Mouse (Mus musculus) limb, embryonic 11.5 days (tissue): ENCODE data around the gene Cdc42. TPM values are rescaled to one million over a fixed set of nuclear protein-coding genes. Genes with fewer than 3 reads are reported as not detected.

Source experiments
- ATAC-seq: fragments of 200-750 bp; cut with Nextera tagmentation; 2 replicates; pipeline ENCODE4 v1.8.0; 2017; ENCODE audit warnings: low read depth; ENCODE audit not compliant: insufficient number of reproducible peaks, low FRiP score, low TSS enrichment
- DNase-seq: peaks from one replicate; pipeline ENCODE4 v3.0.0-alpha.2; 2015; ENCODE audit warnings: low spot score
- H3K27ac ChIP-seq: fragments of 300-500 bp; sonication (generic); replicated peaks from 2 replicates; pipeline ENCODE4 v1.5.1; 2014; ENCODE audit warnings: low read depth, mild to moderate bottlenecking, low read length
- H3K27me3 ChIP-seq: fragments of 300-500 bp; sonication (generic); 2 replicates; pipeline ENCODE4 v1.6.1; 2014; ENCODE audit warnings: mild to moderate bottlenecking, low read length, mixed read lengths; ENCODE audit not compliant: control insufficient read depth, insufficient read depth
- H3K36me3 ChIP-seq: fragments of 300-500 bp; sonication (generic); 2 replicates; pipeline ENCODE4 v1.6.1; 2014; ENCODE audit warnings: mild to moderate bottlenecking, low read length, moderate library complexity, mixed read lengths; ENCODE audit not compliant: control insufficient read depth, insufficient read depth
- H3K4me1 ChIP-seq: fragments of 300-500 bp; sonication (generic); 2 replicates; pipeline ENCODE4 v1.6.1; 2014; ENCODE audit warnings: low read length, mixed read lengths; ENCODE audit not compliant: control insufficient read depth, insufficient read depth
- H3K4me2 ChIP-seq: fragments of 300-500 bp; sonication (generic); 2 replicates; pipeline ENCODE4 v1.6.1; 2014; ENCODE audit warnings: low read depth, mild to moderate bottlenecking, moderate library complexity; ENCODE audit not compliant: severe bottlenecking
- H3K4me3 ChIP-seq: fragments of 300-500 bp; sonication (generic); 2 replicates; pipeline ENCODE4 v1.5.1; 2014; ENCODE audit warnings: low read depth, low read length
- H3K9ac ChIP-seq: fragments of 300-500 bp; sonication (generic); 2 replicates; pipeline ENCODE4 v1.6.1; 2014; ENCODE audit warnings: mild to moderate bottlenecking, low read length
- H3K9me3 ChIP-seq: fragments of 300-500 bp; sonication (generic); 2 replicates; pipeline ENCODE4 v1.6.1; 2016; ENCODE audit warnings: low read length; ENCODE audit not compliant: control insufficient read depth
- WGBS: fragments of 180-500 bp; shearing (Covaris S2); extraction: QIAGEN DNeasy Blood & Tissue Kit; methylation state at CpG from one replicate; pipeline ENCODE4 v1.1.7; 2014; 5-methylcytosine and 5-hydroxymethylcytosine counted together
- polyA plus RNA-seq: library from polyadenylated mRNA; unstranded; fragments of >200 nt; fragmentation: Nextera tagmentation; extraction: Ambion mirVana; gene quantifications from 2 replicates; pipeline ENCODE4 v1.2.1, GENCODE M21; 2014

Cdc42 gene
- polyA plus RNA-seq, 1 experiment from 2014 or later: 621 TPM

GRCm38 (mm10) chr4:137281273-137281672, 76.2 kb downstream of the Cdc42 start:
- Histone ChIP-seq H3K9me3 (no peaks in the 10 kb centered on the region), H3K4me3 (no peak overlapping the region), H3K4me1 (peaks cover 18% of the 10 kb centered on the region), H3K27ac (no peak overlapping the region), H3K36me3 (no peaks in the 10 kb centered on the region), H3K9ac (no peak overlapping the region), H3K4me2 (no peak overlapping the region), H3K27me3 (peaks cover 65% of the 10 kb centered on the region)
- no peak for ATAC-seq
- no peak for DNase-seq
- 95% methylated on average over 3 of the region's 3 CpGs for WGBS

DNA sequence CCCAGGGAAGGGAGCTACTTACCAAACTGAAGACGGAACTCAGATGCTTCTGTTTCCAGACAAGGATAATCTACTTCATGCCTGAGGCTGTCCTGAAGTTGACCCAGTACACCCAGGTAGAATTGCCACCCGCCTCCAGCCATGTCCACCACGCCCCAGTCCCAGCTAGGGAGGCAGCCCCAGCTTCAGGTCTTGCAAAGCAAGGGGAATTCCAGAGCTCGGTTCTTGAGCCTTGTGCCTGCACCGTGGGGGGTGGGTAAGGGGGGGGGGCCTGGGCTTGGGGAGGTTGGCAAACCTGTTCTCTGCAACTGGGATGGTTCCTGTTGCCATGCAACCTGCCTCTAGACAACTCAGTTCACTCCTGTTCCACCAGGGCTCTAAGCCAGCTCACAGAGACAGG, 78.2 kb downstream of the Cdc42 start:
- no peak overlapping the region for H3K4me3 ChIP-seq
- DNase-seq: no peak
- no peak overlapping the region for H3K4me2 ChIP-seq
- no peak overlapping the region for H3K9ac ChIP-seq
- H3K27ac ChIP-seq: no peak overlapping the region
- H3K9me3 ChIP-seq: no peaks in the 10 kb centered on the region
- H3K27me3 ChIP-seq: peaks cover 78% of the 10 kb centered on the region
- no peaks in the 10 kb centered on the region for H3K36me3 ChIP-seq
- WGBS: 11% methylated on average over 5 of the region's 5 CpGs
- peaks cover 18% of the 10 kb centered on the region for H3K4me1 ChIP-seq
- ATAC-seq: no peak

DNA sequence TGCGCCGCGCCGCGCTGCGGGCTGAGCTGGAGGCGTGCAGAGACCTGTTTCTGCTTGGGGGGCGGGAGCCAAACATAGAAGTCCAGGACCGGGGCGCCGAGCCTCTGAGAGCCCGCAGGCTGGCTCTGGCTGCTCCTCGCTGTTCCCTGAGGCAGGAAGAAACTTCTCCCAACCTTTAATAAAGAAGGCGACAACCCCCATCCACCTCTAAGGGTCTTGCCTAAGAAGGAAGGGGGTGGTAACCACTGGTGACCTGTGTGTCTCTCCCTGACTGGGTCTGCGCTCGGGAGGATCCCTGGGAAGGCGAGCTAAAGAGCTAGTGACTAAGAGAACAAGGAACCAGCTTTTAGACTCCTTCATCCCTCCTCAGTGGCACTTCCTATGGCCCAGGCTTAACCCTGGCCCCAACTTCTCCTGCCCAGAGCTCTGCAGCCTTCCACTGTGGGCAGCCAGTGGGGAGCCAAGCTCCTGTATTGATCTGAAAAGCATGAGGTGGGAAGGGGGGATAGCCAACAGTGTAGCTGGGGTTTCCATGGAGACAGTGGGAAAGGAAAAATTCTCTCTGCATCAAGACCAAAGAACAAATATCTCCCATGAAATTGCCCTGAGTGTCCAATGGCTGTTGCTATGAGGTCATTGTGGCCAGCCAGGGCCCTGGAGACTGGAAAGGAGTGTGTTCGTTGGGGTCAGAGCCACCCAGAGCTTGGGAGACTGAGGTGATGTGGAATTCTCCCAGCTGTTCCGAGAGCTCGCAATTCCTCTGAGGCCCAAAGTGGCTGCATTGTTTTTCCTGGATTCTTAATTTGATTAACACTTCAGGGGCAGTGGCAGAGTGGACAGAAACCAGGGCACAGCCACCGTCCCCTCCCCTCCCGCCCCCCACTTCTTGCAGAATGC, 79.1 kb downstream of the Cdc42 start:
- no peaks in the 10 kb centered on the region for H3K36me3 ChIP-seq
- no peak overlapping the region for H3K27ac ChIP-seq
- DNase-seq: peak; percentile 47
- peaks cover 70% of the 10 kb centered on the region for H3K27me3 ChIP-seq
- WGBS: 3% methylated on average over 22 of the region's 22 CpGs
- peak overlapping the region; percentile 96 for H3K4me2 ChIP-seq
- no peaks in the 10 kb centered on the region for H3K9me3 ChIP-seq
- no peak for ATAC-seq
- H3K4me1 ChIP-seq: peaks cover 18% of the 10 kb centered on the region
- H3K4me3 ChIP-seq: peak overlapping the region; percentile 45
- no peak overlapping the region for H3K9ac ChIP-seq

DNA sequence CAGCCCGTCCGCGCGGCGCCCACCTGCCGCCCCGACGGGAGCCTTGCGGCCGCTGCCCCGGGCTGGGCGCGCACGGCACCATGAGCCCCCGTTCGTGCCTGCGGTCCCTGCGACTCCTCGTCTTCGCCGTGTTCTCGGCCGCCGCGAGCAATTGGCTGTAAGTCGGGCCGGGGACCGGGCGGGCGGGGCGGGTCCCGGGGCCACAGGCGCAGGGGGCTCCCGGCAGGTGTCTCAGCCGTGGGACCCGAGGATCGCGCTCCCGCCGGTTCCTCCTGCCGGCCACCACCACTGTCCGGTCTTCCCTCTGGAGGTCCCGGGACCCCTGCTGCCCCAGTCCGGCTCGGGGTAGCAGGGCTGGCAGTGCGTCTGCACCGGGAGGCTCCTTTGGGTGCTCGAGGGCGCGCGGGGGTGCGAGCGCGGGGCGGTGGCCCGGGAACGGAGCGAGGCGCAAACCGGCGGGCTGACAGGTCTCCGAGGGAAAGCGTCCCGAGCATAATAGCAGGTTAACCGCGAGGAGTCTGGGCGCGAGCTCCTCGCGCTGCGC, 79.8 kb downstream of the Cdc42 start:
- peak overlapping the region; percentile 45 for H3K4me3 ChIP-seq
- no peaks in the 10 kb centered on the region for H3K9me3 ChIP-seq
- 0% methylated on average over 60 of the region's 71 CpGs for WGBS
- H3K27ac ChIP-seq: peak overlapping the region; percentile 21; the same call in 1 of the 2 replicates
- peak; percentile 43 for DNase-seq
- peaks cover 16% of the 10 kb centered on the region for H3K4me1 ChIP-seq
- ATAC-seq: no peak
- peak overlapping the region; percentile 96 for H3K4me2 ChIP-seq
- peaks cover 62% of the 10 kb centered on the region for H3K27me3 ChIP-seq
- H3K36me3 ChIP-seq: no peaks in the 10 kb centered on the region
- H3K9ac ChIP-seq: peak overlapping the region; percentile 47; the same call in 1 of the 2 replicates

DNA sequence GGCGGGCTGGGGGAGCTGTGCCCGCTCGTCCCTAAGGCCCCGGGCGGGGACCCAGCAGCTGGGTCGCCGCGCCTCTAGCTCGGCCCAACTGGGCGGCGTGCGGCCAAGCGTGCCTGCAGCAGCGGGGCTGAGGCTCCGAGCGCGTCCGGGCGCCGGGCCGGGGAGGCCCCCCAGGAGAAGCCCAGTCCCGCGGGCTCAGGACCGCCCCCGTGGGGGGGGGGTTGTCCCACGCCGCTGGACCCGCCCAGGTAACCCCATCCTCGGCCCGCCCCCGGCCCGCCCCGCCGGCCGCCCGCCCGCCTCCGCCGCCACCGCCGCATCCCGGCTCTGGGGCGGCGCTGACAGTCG, 80.4 kb downstream of the Cdc42 start, which contains the start of gene Wnt4:
Gene Wnt4 (plus strand): TSS at position 324 of the 348 bp plus-strand sequence.
- 0% methylated on average over 6 of the region's 45 CpGs for WGBS
- ATAC-seq (0 out of 2 replicates have a peak, but pooled peaks have one; percentile 46), DNase-seq (peak; percentile 64)
- no peaks in the 10 kb centered on the region for H3K36me3 ChIP-seq
- H3K4me3 ChIP-seq: peak within 1 kb of the TSS; percentile 45
- H3K9ac ChIP-seq: peak within 1 kb of the TSS; percentile 47
- no peaks in the 10 kb centered on the region for H3K9me3 ChIP-seq
- H3K4me2 ChIP-seq: peak within 1 kb of the TSS; percentile 96
- peaks cover 13% of the 10 kb centered on the region for H3K4me1 ChIP-seq
- peak within 1 kb of the TSS; percentile 21; the same call in 1 of the 2 replicates for H3K27ac ChIP-seq
- H3K27me3 ChIP-seq: peaks cover 57% of the 10 kb centered on the region

DNA sequence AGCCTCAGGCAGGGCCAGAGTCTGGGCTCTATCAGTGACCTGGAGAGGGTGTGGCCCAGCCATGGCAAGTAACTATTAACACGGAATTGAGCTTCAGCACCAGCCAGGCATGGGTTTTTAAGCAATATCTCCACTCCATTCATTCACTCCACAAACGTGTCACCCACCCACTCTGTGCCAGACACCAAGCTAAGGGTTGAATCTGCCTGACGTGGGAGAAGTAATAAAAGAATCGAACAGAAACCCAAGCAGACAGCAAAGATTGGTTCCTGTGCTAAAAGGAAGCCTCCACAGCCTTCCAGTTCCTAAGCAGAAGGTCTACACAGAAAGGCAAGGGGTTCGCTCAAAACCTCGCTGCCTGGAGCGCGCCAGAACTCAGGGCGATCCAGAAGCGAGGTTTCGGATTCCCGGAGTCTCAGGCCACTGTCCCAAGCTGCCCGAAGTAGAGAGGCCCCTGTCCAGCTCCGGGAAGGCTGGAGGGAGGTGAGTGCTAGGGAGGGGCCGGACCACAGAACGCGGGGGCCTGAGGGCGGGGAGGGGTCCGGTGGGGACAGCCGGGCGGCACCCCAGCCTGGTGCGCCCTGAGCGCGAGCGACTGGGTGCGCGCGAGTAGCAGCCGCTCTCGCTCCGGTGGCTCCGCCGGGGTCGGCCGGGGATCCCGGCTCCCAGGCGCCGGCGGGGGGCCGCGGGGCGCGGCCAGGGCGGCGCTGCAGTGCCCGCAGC, 80.9 kb downstream of the Cdc42 start:
- H3K27ac ChIP-seq: no peak overlapping the region
- DNase-seq (no peak), ATAC-seq (peak; percentile 11; the same call in 1 of the 2 replicates)
- H3K36me3 ChIP-seq: no peaks in the 10 kb centered on the region
- peak overlapping the region; percentile 96 for H3K4me2 ChIP-seq
- no peaks in the 10 kb centered on the region for H3K9me3 ChIP-seq
- peak overlapping the region; percentile 45 for H3K4me3 ChIP-seq
- H3K4me1 ChIP-seq: peaks cover 13% of the 10 kb centered on the region
- H3K9ac ChIP-seq: peak overlapping the region; percentile 47
- H3K27me3 ChIP-seq: peaks cover 53% of the 10 kb centered on the region
- 2% methylated on average over 37 of the region's 46 CpGs for WGBS

GRCm38 (mm10) chr4:137274304-137274703, 83.2 kb downstream of the Cdc42 start:
- Histone ChIP-seq H3K27me3 (peaks cover 44% of the 10 kb centered on the region), H3K9me3 (no peaks in the 10 kb centered on the region), H3K4me2 (no peak overlapping the region), H3K9ac (no peak overlapping the region), H3K4me3 (no peak overlapping the region), H3K36me3 (no peaks in the 10 kb centered on the region), H3K4me1 (peaks cover 13% of the 10 kb centered on the region), H3K27ac (no peak overlapping the region)
- ATAC-seq (no peak), DNase-seq (no peak)
- WGBS: 19% methylated on average over 6 of the region's 6 CpGs

- Histone ChIP-seq H3K27ac (no peak overlapping the region), H3K36me3 (no peaks in the 10 kb centered on the region), H3K4me1 (peaks cover 4% of the 10 kb centered on the region), H3K27me3 (peaks cover 20% of the 10 kb centered on the region), H3K9me3 (no peaks in the 10 kb centered on the region), H3K4me2 (no peak overlapping the region), H3K4me3 (no peak overlapping the region), H3K9ac (no peak overlapping the region)
- ATAC-seq: no peak
- no peak for DNase-seq
- 80% methylated on average over 8 of the region's 8 CpGs for WGBS
These were observed 85.7 kb downstream of the Cdc42 start for GRCm38 (mm10) chr4:137271856-137272255.
